Mouse (Mus musculus) liver, embryonic 14.5 days (tissue): ENCODE measurements around the gene Sec24a. TPM values are rescaled to one million over a fixed set of nuclear protein-coding genes. Genes with fewer than 3 reads are reported as not detected.
"Not testable (repeated sequence)": the region's sequence is repeated elsewhere in the genome, so short reads cannot be mapped to it uniquely, and the experiment has no call there.

Experiments used
- ATAC-seq: fragments of 200-750 bp; cut with Nextera tagmentation; 2 replicates; pipeline ENCODE4 v1.8.0; 2017; ENCODE audit warnings: moderate number of reproducible peaks, mild to moderate bottlenecking, moderate library complexity; ENCODE audit not compliant: insufficient read depth
- DNase-seq, 3 experiments: peaks; one replicate each; pipeline ENCODE4 v3.0.0-alpha.2; 2012 to 2013; ENCODE audit warnings: low read depth in 3 of 3, low spot score in 3 of 3
- H3K27ac ChIP-seq: fragments of 300-500 bp; sonication (generic); 2 replicates; pipeline ENCODE4 v1.5.1; 2014; ENCODE audit warnings: moderate library complexity, mild to moderate bottlenecking, control low read depth, inconsistent platforms
- H3K27me3 ChIP-seq: fragments of 300-500 bp; sonication (generic); 2 replicates; pipeline ENCODE4 v1.6.1; 2014; ENCODE audit warnings: mild to moderate bottlenecking, low read length, moderate library complexity; ENCODE audit not compliant: control insufficient read depth, insufficient read depth
- H3K36me3 ChIP-seq: fragments of 300-500 bp; sonication (generic); replicated peaks from 2 replicates; pipeline ENCODE4 v1.6.1; 2014; ENCODE audit warnings: low read depth; ENCODE audit not compliant: control insufficient read depth, insufficient read depth
- H3K4me1 ChIP-seq, 2 experiments: fragments of 200-500 bp in 1 of 2; fragments of 300-500 bp in 1 of 2; sonication (generic) in 1 of 2; replicated peaks; 2 replicates each; pipeline ENCODE4 v1.6.1; 2012 to 2014; ENCODE audit warnings: antibody characterized with exemption in 1 of 2, inconsistent platforms in 1 of 2, low read length in 1 of 2; ENCODE audit not compliant: control insufficient read depth in 2 of 2, insufficient read depth in 2 of 2
- H3K4me2 ChIP-seq: fragments of 300-500 bp; sonication (generic); 2 replicates; pipeline ENCODE4 v1.6.1; 2014; ENCODE audit warnings: low read depth, mild to moderate bottlenecking, control low read depth, moderate library complexity
- H3K4me3 ChIP-seq, 2 experiments: fragments of 200-500 bp in 1 of 2; fragments of 300-500 bp in 1 of 2; sonication (generic) in 1 of 2; 2 replicates each; pipeline ENCODE4 v1.5.1; 2012 to 2014; ENCODE audit warnings: low read depth in 2 of 2, low read length in 2 of 2, mild to moderate bottlenecking in 2 of 2, control low read depth in 1 of 2, inconsistent platforms in 1 of 2, moderate library complexity in 1 of 2; ENCODE audit not compliant: insufficient read depth in 1 of 2
- H3K9ac ChIP-seq: fragments of 300-500 bp; sonication (generic); replicated peaks from 2 replicates; pipeline ENCODE4 v1.6.1; 2014; ENCODE audit warnings: mild to moderate bottlenecking, control low read depth, moderate library complexity
- H3K9me3 ChIP-seq: fragments of 300-500 bp; sonication (generic); 2 replicates; pipeline ENCODE4 v1.6.1; 2016; ENCODE audit warnings: low read length, mixed read lengths; ENCODE audit not compliant: control insufficient read depth
- CTCF ChIP-seq: IDR thresholded peaks from 2 replicates; pipeline ENCODE4 v1.5.1; 2016; ENCODE audit warnings: antibody characterized with exemption, low read depth, control low read depth
- EP300 ChIP-seq: IDR thresholded peaks from 2 replicates; pipeline ENCODE4 v1.6.1; 2016; ENCODE audit warnings: antibody characterized with exemption, low read depth
- WGBS: fragments of 180-500 bp; shearing (Covaris S2); extraction: QIAGEN DNeasy Blood & Tissue Kit; methylation state at CpG from one replicate; pipeline ENCODE4 v1.1.7; 2014; ENCODE audit not compliant: insufficient replicate concordance; 5-methylcytosine and 5-hydroxymethylcytosine counted together
- polyA plus RNA-seq, 2 experiments: library from polyadenylated mRNA; depleted of rRNA in 1 of 2; stranded (reverse) in 1 of 2; unstranded in 1 of 2; fragments of >200 nt; fragmentation: Nextera tagmentation in 1 of 2; extraction: Ambion mirVana in 1 of 2; gene quantifications; 2 replicates each; pipeline versions ENCODE4 v1.2.1 to v1.2.3; 2012 to 2014

Sec24a gene
- polyA plus RNA-seq, 2 experiments: 3.7 to 6.2 TPM

DNA sequence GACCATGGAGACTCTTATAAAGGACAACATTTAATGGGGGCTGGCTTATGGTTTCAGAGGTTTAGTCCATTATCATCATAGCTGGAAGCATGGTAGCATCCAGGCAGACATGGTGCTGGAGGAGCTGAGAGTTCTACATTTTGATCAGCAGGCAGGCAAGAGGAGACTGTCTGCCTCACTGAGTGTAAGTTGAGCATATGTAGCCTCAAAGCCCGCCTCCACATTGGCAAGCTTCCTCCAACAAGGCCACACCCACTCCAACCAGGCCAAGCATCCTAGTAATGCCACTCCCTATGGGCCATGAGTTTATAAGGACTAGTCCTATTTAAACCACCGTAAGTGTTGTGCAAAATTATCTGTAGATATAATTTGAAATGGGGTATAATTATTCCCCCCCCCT lies 92.1 kb downstream of the Sec24a start:
- H3K27me3 ChIP-seq: no peaks in the 10 kb centered on the region
- no peak for TF ChIP-seq EP300
- TF ChIP-seq CTCF: no peak
- H3K36me3 ChIP-seq: no peaks in the 10 kb centered on the region
- no peak overlapping the region for H3K27ac ChIP-seq
- DNase-seq: no peak
- no peak for ATAC-seq
- no peak overlapping the region for H3K4me2 ChIP-seq
- WGBS: 62% methylated on average over 2 of the region's 2 CpGs
- no peaks in the 10 kb centered on the region for H3K4me1 ChIP-seq
- H3K9me3 ChIP-seq: no peaks in the 10 kb centered on the region
- no peak overlapping the region for H3K9ac ChIP-seq
- H3K4me3 ChIP-seq: no peak overlapping the region

DNA sequence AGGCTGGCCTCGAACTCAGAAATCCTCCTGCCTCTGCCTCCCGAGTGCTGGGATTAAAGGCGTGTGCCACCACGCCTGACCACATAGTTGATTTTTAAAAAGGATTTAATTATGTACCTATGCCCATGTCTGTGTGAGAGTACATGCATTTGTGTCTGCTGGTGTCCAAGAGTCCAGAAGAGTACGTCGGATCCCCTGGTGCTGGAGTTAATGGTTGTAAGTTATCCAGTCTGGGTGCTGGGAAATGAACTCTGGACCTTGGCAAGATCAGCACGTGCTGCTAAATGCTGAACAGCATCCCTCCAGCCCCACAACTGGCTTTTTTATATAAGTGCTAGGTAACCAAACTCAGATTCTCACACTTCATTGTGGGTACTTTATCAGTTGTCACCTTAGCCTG lies 92.6 kb downstream of the Sec24a start:
- 66% methylated on average over 6 of the region's 7 CpGs for WGBS
- H3K9ac ChIP-seq: no peak overlapping the region
- no peaks in the 10 kb centered on the region for H3K27me3 ChIP-seq
- H3K27ac ChIP-seq: no peak overlapping the region
- no peak overlapping the region for H3K4me2 ChIP-seq
- no peaks in the 10 kb centered on the region for H3K36me3 ChIP-seq
- DNase-seq (no peak), ATAC-seq (no peak)
- no peaks in the 10 kb centered on the region for H3K9me3 ChIP-seq
- no peak for TF ChIP-seq EP300
- TF ChIP-seq CTCF: no peak
- H3K4me3 ChIP-seq: no peak overlapping the region
- no peaks in the 10 kb centered on the region for H3K4me1 ChIP-seq

DNA sequence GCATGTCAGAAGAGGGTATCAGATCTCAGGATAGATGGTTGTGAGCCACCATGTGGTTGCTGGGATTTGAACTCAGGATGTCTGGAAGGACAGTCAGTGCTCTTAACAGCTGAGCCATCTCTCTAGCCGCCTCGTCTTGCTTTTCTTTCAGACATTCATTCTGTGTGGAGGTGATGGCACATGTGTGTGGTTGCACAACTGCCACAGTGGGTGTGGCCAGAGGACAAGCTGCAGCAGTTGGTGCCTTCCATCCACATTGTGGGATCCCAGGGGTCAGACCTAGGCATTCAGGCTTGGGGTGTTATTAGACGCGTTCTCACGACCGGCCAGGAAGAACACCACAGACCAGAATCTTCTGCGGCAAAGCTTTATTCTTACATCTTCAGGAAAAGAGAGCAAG lies 98.7 kb downstream of the Sec24a start:
- not testable (repeated sequence) for H3K4me1 ChIP-seq, H3K36me3 ChIP-seq, H3K27ac ChIP-seq, H3K9me3 ChIP-seq, H3K9ac ChIP-seq, ATAC-seq, DNase-seq, H3K4me3 ChIP-seq, H3K27me3 ChIP-seq, H3K4me2 ChIP-seq
- WGBS: 84% methylated on average over 7 of the region's 7 CpGs

DNA sequence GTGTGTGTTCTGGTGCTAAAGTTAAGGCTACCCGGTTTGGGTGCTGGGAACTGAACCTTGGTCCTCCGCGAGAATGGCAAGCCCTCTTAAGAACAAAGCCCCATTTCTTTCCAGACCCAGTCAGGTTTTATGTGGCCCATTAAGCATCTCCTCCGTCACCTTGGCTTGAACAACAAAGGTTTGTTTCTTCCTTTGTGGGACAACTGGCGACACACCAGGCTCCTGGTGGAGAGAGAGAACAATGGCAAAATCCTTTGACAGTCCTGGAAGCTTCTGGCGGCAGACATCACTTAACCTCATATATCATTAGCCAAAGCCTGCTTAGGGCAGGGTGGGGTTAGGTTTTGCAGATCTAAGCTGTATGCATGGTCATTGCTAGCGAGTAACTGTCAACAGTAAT lies 100.8 kb downstream of the Sec24a start:
- H3K9ac ChIP-seq: no peak overlapping the region
- H3K4me3 ChIP-seq: no peak overlapping the region
- no peak for TF ChIP-seq EP300
- TF ChIP-seq CTCF: no peak
- no peaks in the 10 kb centered on the region for H3K36me3 ChIP-seq
- H3K27me3 ChIP-seq: no peaks in the 10 kb centered on the region
- H3K4me2 ChIP-seq: no peak overlapping the region
- H3K27ac ChIP-seq: no peak overlapping the region
- WGBS: 77% methylated on average over 7 of the region's 7 CpGs
- no peaks in the 10 kb centered on the region for H3K9me3 ChIP-seq
- H3K4me1 ChIP-seq: peaks cover 0 to 8% of the 10 kb centered on the region in 2 experiments; a peak in 2 of 4 replicates
- DNase-seq: no peak
- no peak for ATAC-seq

DNA sequence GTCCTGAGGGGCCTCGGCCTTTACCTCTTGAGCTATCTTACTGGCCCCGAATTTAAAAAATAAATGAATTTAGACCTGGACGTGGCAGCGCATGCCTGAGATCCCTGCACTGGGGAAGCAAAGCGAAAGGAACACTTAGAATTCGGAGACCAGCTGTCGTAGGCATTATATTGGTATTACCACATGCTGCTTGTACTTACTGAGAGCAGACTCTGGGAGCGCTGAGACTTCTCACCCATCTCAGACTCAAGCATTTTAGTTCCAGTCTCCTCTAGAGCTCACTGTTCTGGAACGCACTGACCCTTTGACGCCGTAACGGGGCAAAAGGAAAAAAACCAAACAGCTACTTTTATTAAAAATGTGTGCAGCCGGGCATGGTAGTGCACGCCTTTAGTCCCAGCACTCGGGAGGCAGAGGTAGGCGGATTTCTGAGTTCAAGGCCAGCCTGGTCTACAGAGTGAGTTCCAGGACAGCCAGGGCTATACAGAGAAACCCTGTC lies 101.5 kb downstream of the Sec24a start:
- no peaks in the 10 kb centered on the region for H3K36me3 ChIP-seq
- ATAC-seq (no peak), DNase-seq (no peak)
- WGBS: 76% methylated on average over 16 of the region's 16 CpGs
- H3K9me3 ChIP-seq: no peaks in the 10 kb centered on the region
- H3K9ac ChIP-seq: no peak overlapping the region
- no peak overlapping the region for H3K4me2 ChIP-seq
- H3K4me3 ChIP-seq: no peak overlapping the region
- H3K27ac ChIP-seq: no peak overlapping the region
- TF ChIP-seq CTCF (no peak), EP300 (no peak)
- peaks cover 0 to 8% of the 10 kb centered on the region in 2 experiments; a peak in 2 of 4 replicates for H3K4me1 ChIP-seq
- no peaks in the 10 kb centered on the region for H3K27me3 ChIP-seq
